Mouse (Mus musculus) hindbrain, embryonic 15.5 days (tissue): ENCODE data around the gene Aifm1. TPM values are rescaled to one million over a fixed set of nuclear protein-coding genes. Genes with fewer than 3 reads are reported as not detected.

Source experiments
- ATAC-seq: fragments of 200-750 bp; cut with Nextera tagmentation; 2 replicates; pipeline ENCODE4 v1.8.0; 2017; ENCODE audit warnings: low read depth, moderate number of reproducible peaks, moderate TSS enrichment; ENCODE audit not compliant: low FRiP score
- H3K27ac ChIP-seq: fragments of 300-500 bp; sonication (generic); replicated peaks from 2 replicates; pipeline ENCODE4 v1.5.1; 2015; ENCODE audit warnings: mild to moderate bottlenecking, inconsistent platforms
- H3K27me3 ChIP-seq: fragments of 300-500 bp; sonication (generic); 2 replicates; pipeline ENCODE4 v1.6.1; 2015; ENCODE audit warnings: control low read depth, inconsistent platforms
- H3K36me3 ChIP-seq: fragments of 300-500 bp; sonication (generic); 2 replicates; pipeline ENCODE4 v1.6.1; 2015; ENCODE audit warnings: control low read depth, inconsistent platforms
- H3K4me1 ChIP-seq: fragments of 300-500 bp; sonication (generic); replicated peaks from 2 replicates; pipeline ENCODE4 v1.6.1; 2015; ENCODE audit warnings: control low read depth, inconsistent platforms
- H3K4me2 ChIP-seq: fragments of 300-500 bp; sonication (generic); 2 replicates; pipeline ENCODE4 v1.6.1; 2015; ENCODE audit warnings: moderate library complexity, mild to moderate bottlenecking, inconsistent platforms
- H3K4me3 ChIP-seq: fragments of 300-500 bp; sonication (generic); 2 replicates; pipeline ENCODE4 v1.5.1; 2015; ENCODE audit warnings: mild to moderate bottlenecking, inconsistent platforms
- H3K9ac ChIP-seq: fragments of 300-500 bp; sonication (generic); 2 replicates; pipeline ENCODE4 v1.6.1; 2015; ENCODE audit warnings: inconsistent platforms
- H3K9me3 ChIP-seq: fragments of 300-500 bp; sonication (generic); 2 replicates; pipeline ENCODE4 v1.6.1; 2016; ENCODE audit warnings: control low read depth, inconsistent platforms
- WGBS: fragments of 180-500 bp; shearing (Covaris S2); methylation state at CpG from one replicate; pipeline ENCODE4 v1.1.7; 2015; 5-methylcytosine and 5-hydroxymethylcytosine counted together
- polyA plus RNA-seq: library from polyadenylated mRNA; unstranded; fragments of >200 nt; fragmentation: Nextera tagmentation; extraction: Ambion mirVana; gene quantifications from 2 replicates; pipeline ENCODE4 v1.2.1, GENCODE M21; 2015

Aifm1 gene
- polyA plus RNA-seq, 1 experiment from 2014 or later: 37.9 TPM

- 96% methylated on average over 8 of the region's 8 CpGs for WGBS
- H3K4me2 ChIP-seq: no peak overlapping the region
- ATAC-seq: no peak
- 0 out of 2 replicates have a peak, but pooled peaks cover 3% of the 10 kb centered on the region for H3K36me3 ChIP-seq
- no peaks in the 10 kb centered on the region for H3K27me3 ChIP-seq
- no peak overlapping the region for H3K4me3 ChIP-seq
- H3K4me1 ChIP-seq: no peaks in the 10 kb centered on the region
- H3K9me3 ChIP-seq: no peaks in the 10 kb centered on the region
- no peak overlapping the region for H3K27ac ChIP-seq
- no peak overlapping the region for H3K9ac ChIP-seq
Observed at GRCm38 (mm10) chrX:48493763-48494162, 19.6 kb downstream of the Aifm1 start.

- WGBS: 93% methylated on average over 7 of the region's 7 CpGs
- Histone ChIP-seq H3K4me1 (no peaks in the 10 kb centered on the region), H3K36me3 (peaks cover 14% of the 10 kb centered on the region), H3K27me3 (no peaks in the 10 kb centered on the region), H3K4me2 (no peak overlapping the region), H3K9ac (no peak overlapping the region), H3K9me3 (no peaks in the 10 kb centered on the region), H3K4me3 (no peak overlapping the region), H3K27ac (no peak overlapping the region)
- no peak for ATAC-seq
Observed at GRCm38 (mm10) chrX:48481687-48482086, 31.7 kb downstream of the Aifm1 start.

- H3K9ac ChIP-seq: no peak overlapping the region
- no peaks in the 10 kb centered on the region for H3K9me3 ChIP-seq
- no peaks in the 10 kb centered on the region for H3K27me3 ChIP-seq
- WGBS: 91% methylated on average over 4 of the region's 4 CpGs
- peaks cover 14% of the 10 kb centered on the region for H3K36me3 ChIP-seq
- H3K4me1 ChIP-seq: no peaks in the 10 kb centered on the region
- ATAC-seq: no peak
- H3K4me3 ChIP-seq: no peak overlapping the region
- H3K27ac ChIP-seq: no peak overlapping the region
- no peak overlapping the region for H3K4me2 ChIP-seq
Observed at GRCm38 (mm10) chrX:48481095-48481494, 32.3 kb downstream of the Aifm1 start.

- Histone ChIP-seq H3K9ac (no peak overlapping the region), H3K4me1 (no peaks in the 10 kb centered on the region), H3K4me3 (no peak overlapping the region), H3K36me3 (no peaks in the 10 kb centered on the region), H3K27ac (no peak overlapping the region), H3K27me3 (no peaks in the 10 kb centered on the region), H3K9me3 (no peaks in the 10 kb centered on the region), H3K4me2 (no peak overlapping the region)
- 91% methylated on average over 3 of the region's 3 CpGs for WGBS
- ATAC-seq: no peak
Observed at GRCm38 (mm10) chrX:48467355-48467946, 45.9 kb downstream of the Aifm1 start.

- 94% methylated on average over 2 of the region's 2 CpGs for whole genome bisulfite sequencing
- Histone ChIP-seq H3K4me2 (no peak overlapping the region), H3K4me3 (no peak overlapping the region), H3K4me1 (no peaks in the 10 kb centered on the region), H3K9ac (no peak overlapping the region), H3K27me3 (no peaks in the 10 kb centered on the region), H3K27ac (no peak overlapping the region), H3K36me3 (no peaks in the 10 kb centered on the region), H3K9me3 (no peaks in the 10 kb centered on the region)
- ATAC-seq: no peak
Observed at GRCm38 (mm10) chrX:48466174-48466573, 47.2 kb downstream of the Aifm1 start.

GRCm38 (mm10) chrX:48464436-48464835 lies 48.9 kb downstream of the Aifm1 start:
- Histone ChIP-seq H3K27me3 (no peaks in the 10 kb centered on the region), H3K27ac (no peak overlapping the region), H3K9me3 (no peaks in the 10 kb centered on the region), H3K9ac (no peak overlapping the region), H3K4me2 (no peak overlapping the region), H3K4me3 (no peak overlapping the region), H3K36me3 (no peaks in the 10 kb centered on the region), H3K4me1 (no peaks in the 10 kb centered on the region)
- 99% methylated on average over 6 of the region's 6 CpGs for WGBS
- ATAC-seq: no peak

GRCm38 (mm10) chrX:48463636-48464035 lies 49.7 kb downstream of the Aifm1 start:
- no peaks in the 10 kb centered on the region for H3K27me3 ChIP-seq
- H3K36me3 ChIP-seq: no peaks in the 10 kb centered on the region
- no peak overlapping the region for H3K27ac ChIP-seq
- H3K4me2 ChIP-seq: no peak overlapping the region
- no peak overlapping the region for H3K9ac ChIP-seq
- H3K4me1 ChIP-seq: no peaks in the 10 kb centered on the region
- WGBS: 82% methylated on average over 4 of the region's 4 CpGs
- no peak for ATAC-seq
- no peaks in the 10 kb centered on the region for H3K9me3 ChIP-seq
- no peak overlapping the region for H3K4me3 ChIP-seq

- Histone ChIP-seq H3K36me3 (no peaks in the 10 kb centered on the region), H3K4me3 (peak within 1 kb of the TSS; percentile 37), H3K4me1 (no peaks in the 10 kb centered on the region), H3K27ac (no peak within 1 kb of the TSS), H3K9ac (peak within 1 kb of the TSS; percentile 46), H3K4me2 (peak within 1 kb of the TSS; percentile 76), H3K27me3 (no peaks in the 10 kb centered on the region), H3K9me3 (no peaks in the 10 kb centered on the region)
- ATAC-seq: peak; percentile 90; the same call in 1 of the 2 replicates
- 22% methylated on average over 35 of the region's 38 CpGs for WGBS
Observed at GRCm38 (mm10) chrX:48462754-48463507, 50.4 kb downstream of the Aifm1 start, which contains the start of gene Elf4. Elf4 (minus strand) TSS chrX:48463132.

DNA sequence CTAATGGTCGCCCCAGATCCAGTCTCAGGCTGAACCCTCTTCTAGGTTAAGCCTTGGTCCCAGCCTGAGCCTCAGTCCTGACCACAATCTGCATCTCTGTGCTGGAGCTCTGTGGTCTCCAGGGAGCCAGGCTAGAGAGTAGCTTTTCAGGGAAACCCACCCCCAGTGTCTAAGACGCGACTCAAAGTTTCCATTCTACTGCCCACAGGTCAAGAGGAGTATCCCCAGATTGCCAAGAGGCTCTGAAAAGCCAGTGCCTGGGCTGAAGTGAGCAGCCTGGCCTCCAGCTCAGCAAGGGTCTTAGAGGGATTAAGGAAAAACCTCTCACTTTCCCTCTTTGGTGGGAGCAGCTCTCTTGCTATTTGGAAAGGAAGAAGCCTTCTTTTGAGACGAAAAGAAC lies 51.1 kb downstream of the Aifm1 start:
- WGBS: 22% methylated on average over 4 of the region's 4 CpGs

GRCm38 (mm10) chrX:48461006-48461405 lies 52.4 kb downstream of the Aifm1 start:
- no peak overlapping the region for H3K4me3 ChIP-seq
- H3K4me2 ChIP-seq: no peak overlapping the region
- WGBS: 89% methylated on average over 4 of the region's 4 CpGs
- H3K27ac ChIP-seq: no peak overlapping the region
- no peaks in the 10 kb centered on the region for H3K9me3 ChIP-seq
- H3K4me1 ChIP-seq: no peaks in the 10 kb centered on the region
- H3K27me3 ChIP-seq: no peaks in the 10 kb centered on the region
- H3K9ac ChIP-seq: no peak overlapping the region
- H3K36me3 ChIP-seq: no peaks in the 10 kb centered on the region
- ATAC-seq: no peak

More for the DNA sequence above, 51.1 kb downstream of the Aifm1 start:
- Histone ChIP-seq H3K9me3 (no peaks in the 10 kb centered on the region), H3K4me3 (peak overlapping the region; percentile 37), H3K9ac (no peak overlapping the region), H3K36me3 (no peaks in the 10 kb centered on the region), H3K4me1 (no peaks in the 10 kb centered on the region), H3K27me3 (no peaks in the 10 kb centered on the region), H3K4me2 (peak overlapping the region; percentile 76), H3K27ac (no peak overlapping the region)
- ATAC-seq: no peak; the same call in 1 of the 2 replicates

DNA sequence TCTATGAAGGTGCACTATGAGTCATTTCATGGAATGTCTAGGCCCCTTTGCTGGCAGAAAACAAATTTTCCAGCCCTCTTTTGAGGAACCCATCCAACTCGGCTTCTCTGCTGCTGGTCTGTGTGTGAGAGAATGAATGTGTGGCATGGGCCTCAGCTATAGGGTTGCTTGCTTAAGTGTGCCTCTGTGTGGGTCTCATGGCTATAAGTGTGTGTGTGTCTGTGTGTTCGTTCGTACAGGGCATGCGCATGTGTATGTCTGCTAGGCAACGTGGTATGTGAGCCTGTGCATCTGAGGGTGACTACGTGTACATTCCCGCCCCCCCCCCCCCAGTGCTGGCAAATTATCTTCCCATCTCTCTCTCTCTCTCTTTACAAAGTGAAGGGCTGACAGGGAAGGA lies 52.9 kb downstream of the Aifm1 start:
- Histone ChIP-seq H3K27me3 (no peaks in the 10 kb centered on the region), H3K9ac (no peak overlapping the region), H3K4me3 (no peak overlapping the region), H3K9me3 (no peaks in the 10 kb centered on the region), H3K27ac (no peak overlapping the region), H3K4me2 (no peak overlapping the region), H3K36me3 (no peaks in the 10 kb centered on the region), H3K4me1 (no peaks in the 10 kb centered on the region)
- ATAC-seq: no peak
- WGBS: 76% methylated on average over 7 of the region's 7 CpGs

GRCm38 (mm10) chrX:48456956-48457355 lies 56.4 kb downstream of the Aifm1 start:
- Histone ChIP-seq H3K4me3 (no peak overlapping the region), H3K9ac (no peak overlapping the region), H3K27ac (no peak overlapping the region), H3K4me2 (no peak overlapping the region), H3K9me3 (no peaks in the 10 kb centered on the region), H3K36me3 (no peaks in the 10 kb centered on the region), H3K27me3 (0 out of 2 replicates have a peak, but pooled peaks cover 11% of the 10 kb centered on the region), H3K4me1 (no peaks in the 10 kb centered on the region; the same call in 1 of the 2 replicates)
- 75% methylated on average over 6 of the region's 6 CpGs for WGBS
- ATAC-seq: no peak
